Mouse (Mus musculus) MEL (cell line): ENCODE measurements around the gene Srgap2. TPM values are rescaled to one million over a fixed set of nuclear protein-coding genes. Genes with fewer than 3 reads are reported as not detected.

Experiments used
- DNase-seq: peaks from one replicate; pipeline ENCODE4 v3.0.0; 2011; ENCODE audit warnings: low read depth, low spot score
- H3K27ac ChIP-seq: 2 replicates; pipeline ENCODE4 v1.5.1; 2012; ENCODE audit warnings: low read depth, mild to moderate bottlenecking, control low read depth, low read length, moderate library complexity; ENCODE audit not compliant: control insufficient read depth
- H3K27me3 ChIP-seq, 2 experiments: fragments of 150-350 bp in 1 of 2; sonication (generic) in 1 of 2; 2 replicates each; pipeline ENCODE4 v1.6.1; 2012; ENCODE audit warnings: low read length in 2 of 2, mild to moderate bottlenecking in 2 of 2, improper control_type of control experiment in 1 of 2, moderate library complexity in 1 of 2; ENCODE audit not compliant: insufficient read depth in 2 of 2, control insufficient read depth in 1 of 2
- H3K36me3 ChIP-seq, 2 experiments: 2 replicates each; pipeline ENCODE4 v1.6.1; 2012 to 2014; ENCODE audit warnings: low read length in 2 of 2, improper control_type of control experiment in 1 of 2, inconsistent platforms in 1 of 2, mild to moderate bottlenecking in 1 of 2; ENCODE audit not compliant: insufficient read depth in 2 of 2, control insufficient read depth in 1 of 2
- H3K4me1 ChIP-seq, 2 experiments: fragments of 150-350 bp in 1 of 2; sonication (generic) in 1 of 2; 2 replicates each; pipeline ENCODE4 v1.6.1; 2012; ENCODE audit warnings: low read length in 2 of 2, improper control_type of control experiment in 1 of 2, mild to moderate bottlenecking in 1 of 2; ENCODE audit not compliant: insufficient read depth in 2 of 2, control insufficient read depth in 1 of 2
- H3K4me3 ChIP-seq, 2 experiments: fragments of 150-350 bp in 1 of 2; sonication (generic) in 1 of 2; 2 replicates each; pipeline ENCODE4 v1.5.1; 2012; ENCODE audit warnings: low read depth in 2 of 2, low read length in 2 of 2, mild to moderate bottlenecking in 2 of 2, moderate library complexity in 2 of 2, control low read depth in 1 of 2, improper control_type of control experiment in 1 of 2; ENCODE audit not compliant: control insufficient read depth in 1 of 2, insufficient read depth in 1 of 2
- H3K79me2 ChIP-seq: 2 replicates; pipeline ENCODE4 v1.6.1; 2012; ENCODE audit warnings: mild to moderate bottlenecking, low read length, moderate library complexity; ENCODE audit not compliant: control insufficient read depth, poor library complexity, insufficient read depth
- H3K9ac ChIP-seq: 2 replicates; pipeline ENCODE4 v1.6.1; 2012; ENCODE audit warnings: low read depth, mild to moderate bottlenecking, control low read depth, low read length, moderate library complexity; ENCODE audit not compliant: control insufficient read depth, poor library complexity, severe bottlenecking
- H3K9me3 ChIP-seq: fragments of 150-350 bp; sonication (generic); replicated peaks from 2 replicates; pipeline ENCODE4 v1.6.1; 2012; ENCODE audit warnings: mild to moderate bottlenecking, low read length, improper control_type of control experiment, moderate library complexity; ENCODE audit not compliant: insufficient read depth
- CHD2 ChIP-seq: IDR thresholded peaks from 2 replicates; pipeline ENCODE4 v1.6.1; 2011; ENCODE audit warnings: low read length, improper control_type of control experiment
- EP300 ChIP-seq, 2 experiments: IDR thresholded peaks; 2 replicates each; pipeline ENCODE4 v1.6.1; 2011; ENCODE audit warnings: improper control_type of control experiment in 2 of 2, low read length in 2 of 2, low read depth in 1 of 2, mild to moderate bottlenecking in 1 of 2
- ETS1 ChIP-seq: IDR thresholded peaks from 2 replicates; pipeline ENCODE4 v1.6.1; 2012; ENCODE audit warnings: low read depth, mild to moderate bottlenecking, inconsistent platforms, low read length, improper control_type of control experiment, moderate library complexity
- GABPA ChIP-seq: IDR thresholded peaks from 2 replicates; pipeline ENCODE4 v1.6.1; 2012; ENCODE audit warnings: low read depth, mild to moderate bottlenecking, inconsistent platforms, low read length, improper control_type of control experiment, moderate library complexity
- HCFC1 ChIP-seq: IDR thresholded peaks from 2 replicates; pipeline ENCODE4 v1.6.1; 2012; ENCODE audit warnings: low read depth, mild to moderate bottlenecking, inconsistent platforms, low read length, improper control_type of control experiment, moderate library complexity
- KAT2A ChIP-seq: conservative IDR thresholded peaks from 2 replicates; pipeline ENCODE4 v1.6.1; 2012; ENCODE audit warnings: low read depth, low read length, improper control_type of control experiment, inconsistent platforms
- MAX ChIP-seq: IDR thresholded peaks from 2 replicates; pipeline ENCODE4 v1.6.1; 2011; ENCODE audit warnings: low read length, improper control_type of control experiment
- MEF2A ChIP-seq: IDR thresholded peaks from 2 replicates; pipeline ENCODE4 v1.6.1; 2014; ENCODE audit warnings: low read depth, mild to moderate bottlenecking, inconsistent platforms, low read length, improper control_type of control experiment; ENCODE audit not compliant: poor library complexity, insufficient replicate concordance, severe bottlenecking; ENCODE audit errors: extremely low read depth
- MYB ChIP-seq: IDR thresholded peaks from 2 replicates; pipeline ENCODE4 v1.6.1; 2011; ENCODE audit warnings: mild to moderate bottlenecking, low read depth, low read length, improper control_type of control experiment
- NELFE ChIP-seq: IDR thresholded peaks from 2 replicates; pipeline ENCODE4 v1.6.1; 2011; ENCODE audit warnings: low read depth, low read length, improper control_type of control experiment
- POLR2AphosphoS2 ChIP-seq: IDR thresholded peaks from 2 replicates; pipeline ENCODE4 v1.6.1; 2011; ENCODE audit warnings: low read length, improper control_type of control experiment
- POLR2AphosphoS5 ChIP-seq: IDR thresholded peaks from 2 replicates; pipeline ENCODE4 v1.6.1; 2012; ENCODE audit warnings: low read depth, borderline replicate concordance, mild to moderate bottlenecking, inconsistent platforms, low read length, moderate library complexity, mixed read lengths
- RAD21 ChIP-seq: IDR thresholded peaks from 2 replicates; pipeline ENCODE4 v1.6.1; 2011; ENCODE audit warnings: mild to moderate bottlenecking, low read depth, low read length, improper control_type of control experiment
- RCOR1 ChIP-seq: IDR thresholded peaks from 2 replicates; pipeline ENCODE4 v1.6.1; 2012; ENCODE audit warnings: low read depth, mild to moderate bottlenecking, inconsistent platforms, low read length, improper control_type of control experiment
- SIN3A ChIP-seq: IDR thresholded peaks from 2 replicates; pipeline ENCODE4 v1.6.1; 2012; ENCODE audit warnings: low read length, improper control_type of control experiment, inconsistent platforms
- SMC3 ChIP-seq: IDR thresholded peaks from 2 replicates; pipeline ENCODE4 v1.6.1; 2011; ENCODE audit warnings: low read depth, low read length, improper control_type of control experiment
- TAL1 ChIP-seq: IDR thresholded peaks from 2 replicates; pipeline ENCODE4 v1.6.1; 2012; ENCODE audit warnings: mild to moderate bottlenecking, inconsistent platforms, low read length, moderate library complexity, mixed read lengths
- USF1 ChIP-seq: IDR thresholded peaks from 2 replicates; pipeline ENCODE4 v1.6.1; 2014; ENCODE audit warnings: low read depth, mild to moderate bottlenecking, inconsistent platforms, low read length, improper control_type of control experiment, moderate library complexity
- ZC3H11A ChIP-seq: IDR thresholded peaks from 2 replicates; pipeline ENCODE4 v1.6.1; 2012; ENCODE audit warnings: low read depth, mild to moderate bottlenecking, inconsistent platforms, low read length, improper control_type of control experiment
- ZMIZ1 ChIP-seq: IDR thresholded peaks from 2 replicates; pipeline ENCODE4 v1.6.1; 2012; ENCODE audit warnings: low read depth, mild to moderate bottlenecking, inconsistent platforms, low read length, improper control_type of control experiment, moderate library complexity
- ZNF384 ChIP-seq: IDR thresholded peaks from 2 replicates; pipeline ENCODE4 v1.6.1; 2012; ENCODE audit warnings: low read depth, mild to moderate bottlenecking, inconsistent platforms, low read length, improper control_type of control experiment
- polyA plus RNA-seq, 2 experiments: library from polyadenylated mRNA; stranded (reverse) in 1 of 2; unstranded in 1 of 2; fragments of >175 nt in 1 of 2; fragments of >200 nt in 1 of 2; gene quantifications; 2 replicates each; pipeline versions ENCODE4 v1.2.1 to v1.2.4; 2012; ENCODE audit warnings: low replicate concordance in 2 of 2, low read depth in 1 of 2; ENCODE audit not compliant: insufficient read length in 2 of 2, insufficient read depth in 1 of 2, missing spikeins in 1 of 2
- total RNA-seq: library from RNA; depleted of rRNA; stranded (reverse); fragments of 300-350 nt; gene quantifications from 2 replicates; pipeline ENCODE4 v1.2.3, GENCODE M21; 2012

Gene Srgap2
- total and polyA plus RNA-seq, 3 experiments = 9.0 to 25.3 TPM; not detected in 1

GRCm38 (mm10) chr1:131427140-131427821, 99.9 kb downstream of the Srgap2 start:
- Histone ChIP-seq H3K4me3 (no peak overlapping the region), H3K4me1 (peaks cover 0 to 5% of the 10 kb centered on the region in 2 experiments; a peak in 1 of 4 replicates), H3K79me2 (no peaks in the 10 kb centered on the region), H3K9ac (no peak overlapping the region), H3K27me3 (no peaks in the 10 kb centered on the region), H3K9me3 (no peaks in the 10 kb centered on the region), H3K27ac (no peak overlapping the region), H3K36me3 (peaks cover 0 to 3% of the 10 kb centered on the region in 2 experiments; a peak in 3 of 4 replicates)
- no peak for TF ChIP-seq EP300 (IDR thresholded peaks at IDR 0.05; ENCODE audit: low read depth in 1 of 2, low read length in 2 of 2)
- no peak for TF ChIP-seq SIN3A
- TF ChIP-seq MYB = no peak
- peak; percentile 55; the same call in 1 of the 2 replicates for TF ChIP-seq ZNF384
- TF ChIP-seq RCOR1 = no peak
- peak; percentile 17 for DNase-seq

- no peaks in the 10 kb centered on the region for H3K27me3 ChIP-seq
- DNase-seq = no peak
- TF ChIP-seq GABPA = no peak
- TF ChIP-seq MAX = no peak
- TF ChIP-seq NELFE = no peak
- TF ChIP-seq POLR2AphosphoS2 = no peak
- TF ChIP-seq RAD21 = no peak
- no peak for TF ChIP-seq MEF2A
- no peak for TF ChIP-seq KAT2A
- TF ChIP-seq USF1 = no peak
- no peak for TF ChIP-seq TAL1
- TF ChIP-seq HCFC1 = no peak
- TF ChIP-seq ZC3H11A = no peak
- TF ChIP-seq POLR2AphosphoS5 = no peak
- TF ChIP-seq ZMIZ1 = no peak
- no peak for TF ChIP-seq SMC3
- no peak for TF ChIP-seq CHD2
- no peak for TF ChIP-seq ETS1
- TF ChIP-seq, all 39 proteins: peak for 0
- H3K4me3 ChIP-seq = no peak overlapping the region
- peaks cover 0 to 7% of the 10 kb centered on the region in 2 experiments; a peak in 3 of 4 replicates for H3K36me3 ChIP-seq
- H3K79me2 ChIP-seq = no peaks in the 10 kb centered on the region
- peaks cover 0 to 8% of the 10 kb centered on the region in 2 experiments; a peak in 1 of 4 replicates for H3K4me1 ChIP-seq
- no peak overlapping the region for H3K9ac ChIP-seq
- no peak overlapping the region for H3K27ac ChIP-seq
- H3K9me3 ChIP-seq = no peaks in the 10 kb centered on the region
Observed at GRCm38 (mm10) chr1:131423061-131423460, 104.1 kb downstream of the Srgap2 start.
